Mouse (Mus musculus): Measurements from ENCODE around the gene Fbxo39.

DNA sequence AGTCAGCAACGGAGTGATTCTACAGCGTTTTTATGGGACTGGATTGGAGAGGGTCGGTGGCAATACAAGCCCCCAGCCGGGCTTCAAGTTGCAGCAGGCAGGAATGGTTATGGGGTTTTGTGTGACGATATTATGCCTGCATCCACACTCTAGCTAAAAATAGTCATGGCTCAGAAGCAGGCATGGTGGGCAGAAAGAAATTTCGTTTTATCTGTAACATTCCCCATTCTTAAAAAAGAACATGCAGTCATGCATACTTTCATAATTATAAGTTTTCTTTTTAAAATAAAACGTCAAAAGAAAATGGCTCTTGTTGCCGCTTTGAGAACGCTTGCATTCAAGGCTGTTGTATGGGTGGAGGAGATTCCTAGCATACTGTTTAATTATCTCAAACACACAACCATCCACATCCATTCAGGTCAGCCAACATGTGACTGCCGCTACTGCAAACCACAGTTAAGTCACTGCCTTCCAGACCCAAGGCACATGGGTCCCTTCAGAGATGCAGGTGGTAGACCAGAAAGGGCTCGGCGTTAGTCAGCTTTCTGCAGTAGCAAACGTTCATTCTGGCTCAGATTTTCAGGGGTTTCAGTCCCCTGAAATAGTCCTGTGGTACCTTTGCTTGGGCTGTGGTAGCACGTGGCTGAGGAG lies 29.6 kb upstream of the Fbxo39 start:
- no peak for TF ChIP-seq BHLHE40 (IDR thresholded peaks at IDR 0.05; ENCODE audit: borderline replicate concordance, low read depth, low read length)
- TF ChIP-seq POLR2A (IDR thresholded peaks at IDR 0.05; ENCODE audit: control insufficient read depth in 1 of 2, insufficient read depth in 1 of 2, low read depth in 1 of 2, low read length in 2 of 2, poor library complexity in 1 of 2): no peak
- no peak for TF ChIP-seq USF1 (IDR thresholded peaks at IDR 0.05; ENCODE audit: low read depth, low read length)
- TF ChIP-seq SIN3A (IDR thresholded peaks at IDR 0.05; ENCODE audit: low read length): no peak
- no peak for TF ChIP-seq KAT2A (conservative IDR thresholded peaks at IDR 0.05; ENCODE audit: low read depth, low read length)
- TF ChIP-seq MAFK (IDR thresholded peaks at IDR 0.05; ENCODE audit: borderline replicate concordance, low read depth, low read length): no peak
